Mouse (Mus musculus) gonadal fat pad, adult 2 months (tissue): ENCODE data around the gene Plcl2. TPM values are rescaled to one million over a fixed set of nuclear protein-coding genes. Genes with fewer than 3 reads are reported as not detected.

ENCODE experiments used
- DNase-seq: peaks from one replicate; pipeline ENCODE4 v3.0.0-alpha.2; 2012; ENCODE audit warnings: low read depth
- polyA plus RNA-seq: library from polyadenylated mRNA; depleted of rRNA; stranded (reverse); fragments of >200 nt; gene quantifications from 2 replicates; pipeline ENCODE4 v1.2.3, GENCODE M21; 2012; rRNA removed

Plcl2 gene
- polyA plus RNA-seq, 1 experiment: 3.4 TPM

DNA sequence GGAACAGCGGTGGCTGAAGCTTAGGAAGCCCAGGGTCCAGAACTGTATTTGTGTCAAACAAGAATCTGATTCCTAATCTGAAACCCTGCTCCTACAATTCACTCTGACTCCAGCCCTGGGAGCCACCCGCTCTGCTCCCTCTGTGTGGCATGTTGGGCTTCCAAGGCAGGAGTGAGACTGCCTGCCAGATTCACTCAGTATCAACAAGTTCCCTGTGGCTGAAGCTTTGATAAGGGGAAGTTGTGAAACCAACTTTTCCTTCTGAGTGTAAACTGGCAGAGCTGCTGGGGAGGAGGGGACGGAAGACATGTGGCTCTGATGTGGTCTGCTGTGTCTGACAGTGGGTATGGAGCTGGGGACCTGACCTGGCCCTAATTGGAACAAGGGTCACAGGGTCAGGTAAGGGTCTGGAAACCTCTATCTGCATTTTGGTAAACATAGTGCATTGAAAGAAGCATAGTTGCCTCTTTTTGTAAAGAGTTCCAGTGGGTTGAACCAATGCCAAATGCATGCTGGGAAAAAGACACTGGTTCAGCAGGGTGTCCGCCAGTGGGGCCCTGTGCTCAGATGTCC lies 226.3 kb downstream of the Plcl2 start:
- DNase-seq: no peak

DNA sequence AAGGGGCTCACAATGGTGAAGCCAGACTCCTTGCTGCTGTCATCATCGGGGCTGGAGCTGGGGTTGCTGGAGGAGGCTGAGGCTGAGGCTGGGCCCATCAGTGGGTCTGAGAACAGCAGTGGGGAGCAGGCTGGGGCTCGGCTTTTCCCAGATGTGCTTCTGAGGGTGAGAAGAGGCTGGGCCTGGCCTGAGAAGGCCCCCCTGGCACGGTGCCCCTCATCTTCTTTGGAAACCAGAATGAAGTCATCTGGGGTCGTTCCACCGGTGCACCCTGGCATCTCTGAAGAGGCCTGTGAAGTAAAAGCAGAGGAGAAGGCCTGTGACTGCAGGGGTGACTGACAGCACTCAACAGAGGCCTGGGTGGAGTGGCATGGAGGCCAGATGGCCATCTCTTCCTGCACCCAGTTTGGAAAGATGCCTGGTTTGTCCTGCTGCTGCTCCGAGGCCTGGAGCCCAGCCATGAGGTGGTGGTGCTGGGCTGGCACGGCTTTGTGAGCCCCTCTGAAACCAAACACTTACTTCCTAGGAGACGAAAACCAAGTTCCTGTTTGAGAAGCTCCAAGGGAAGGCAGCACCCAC lies 226.8 kb downstream of the Plcl2 start:
- DNase-seq: no peak

DNA sequence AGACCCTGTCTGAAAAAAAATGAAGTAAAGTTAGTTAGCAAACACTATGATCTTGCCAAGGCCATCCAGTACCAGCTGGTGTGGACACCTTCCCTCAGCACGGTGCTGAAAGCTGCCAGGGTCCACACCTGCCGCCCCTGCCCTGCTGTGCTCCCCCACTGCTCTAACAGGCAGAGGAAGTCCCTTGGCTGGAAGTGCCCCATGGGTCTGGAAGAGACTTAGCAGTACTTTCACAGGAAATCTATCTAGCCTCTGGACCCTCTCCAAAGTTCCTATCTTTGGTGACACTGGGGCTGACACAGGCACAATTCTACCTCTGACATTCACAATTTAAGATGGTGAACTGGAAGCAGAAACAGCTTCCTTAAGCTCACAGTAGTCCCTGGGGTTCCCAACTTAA lies 227.9 kb downstream of the Plcl2 start:
- no peak for DNase-seq

Other genes with a start within 250 kb of the Plcl2 start
- gene Dazl, start 215.8 kb upstream of the Plcl2 start, polyA plus RNA-seq: 0.05 and 0.08 TPM in 2 replicates